Mouse (Mus musculus) forebrain, postnatal 0 days (tissue): ENCODE measurements around the gene Cherp. TPM values are rescaled to one million over a fixed set of nuclear protein-coding genes. Genes with fewer than 3 reads are reported as not detected.

ENCODE experiments used
- ATAC-seq: fragments of 200-750 bp; cut with Nextera tagmentation; 2 replicates; pipeline ENCODE4 v1.8.0; 2017; ENCODE audit warnings: mild to moderate bottlenecking, moderate library complexity
- DNase-seq: peaks from one replicate; pipeline ENCODE4 v3.0.0-alpha.2; 2015
- H3K27ac ChIP-seq: fragments of 300-500 bp; sonication (generic); 2 replicates; pipeline ENCODE4 v1.5.1; 2014; ENCODE audit warnings: low read depth, mild to moderate bottlenecking, antibody characterized with exemption, low read length, moderate library complexity, mixed read lengths
- H3K27me3 ChIP-seq: fragments of 300-500 bp; sonication (generic); 2 replicates; pipeline ENCODE4 v1.6.1; 2014; ENCODE audit warnings: mild to moderate bottlenecking, low read length, mixed read lengths; ENCODE audit not compliant: insufficient read depth
- H3K36me3 ChIP-seq: fragments of 300-500 bp; sonication (generic); 2 replicates; pipeline ENCODE4 v1.6.1; 2014; ENCODE audit warnings: mild to moderate bottlenecking, moderate library complexity; ENCODE audit not compliant: insufficient read depth
- H3K4me1 ChIP-seq: fragments of 300-500 bp; sonication (generic); 2 replicates; pipeline ENCODE4 v1.6.1; 2014; ENCODE audit warnings: antibody characterized with exemption; ENCODE audit not compliant: insufficient read depth
- H3K4me2 ChIP-seq: fragments of 300-500 bp; sonication (generic); 2 replicates; pipeline ENCODE4 v1.6.1; 2014; ENCODE audit warnings: low read depth, mild to moderate bottlenecking, moderate library complexity
- H3K4me3 ChIP-seq: fragments of 300-500 bp; sonication (generic); 2 replicates; pipeline ENCODE4 v1.5.1; 2014; ENCODE audit warnings: low read depth, low read length, mixed read lengths
- H3K9ac ChIP-seq: fragments of 300-500 bp; sonication (generic); 2 replicates; pipeline ENCODE4 v1.6.1; 2014; ENCODE audit warnings: mild to moderate bottlenecking
- H3K9me3 ChIP-seq: fragments of 300-500 bp; sonication (generic); 2 replicates; pipeline ENCODE4 v1.6.1; 2016; ENCODE audit warnings: low read length
- CTCF ChIP-seq: sonication (generic); IDR thresholded peaks from 2 replicates; pipeline ENCODE4 v1.5.1; 2016; ENCODE audit warnings: antibody characterized with exemption, control low read depth, low read depth
- WGBS: fragments of 180-500 bp; shearing (Covaris S2); extraction: QIAGEN DNeasy Blood & Tissue Kit; methylation state at CpG from one replicate; pipeline ENCODE4 v1.1.7; 2014; 5-methylcytosine and 5-hydroxymethylcytosine counted together
- polyA plus RNA-seq: library from polyadenylated mRNA; unstranded; fragments of >200 nt; fragmentation: Nextera tagmentation; extraction: Ambion mirVana; gene quantifications from 2 replicates; pipeline ENCODE4 v1.2.1, GENCODE M21; 2015
- total RNA-seq: library from RNA; depleted of rRNA; stranded (reverse); fragments of >200 nt; gene quantifications from 2 replicates; pipeline ENCODE4 v1.2.3, GENCODE M21; 2014

The Cherp gene
- total and polyA plus RNA-seq, 2 experiments from 2014 or later = 29.8 to 43.7 TPM

GRCm38 (mm10) chr8:72429676-72430075, 45.4 kb downstream of the Cherp start:
- H3K27me3 ChIP-seq = no peaks in the 10 kb centered on the region
- H3K4me2 ChIP-seq = no peak overlapping the region
- no peak overlapping the region for H3K27ac ChIP-seq
- TF ChIP-seq CTCF = peak; percentile 40
- no peaks in the 10 kb centered on the region for H3K36me3 ChIP-seq
- 53% methylated on average over 13 of the region's 13 CpGs for WGBS
- DNase-seq (no peak), ATAC-seq (no peak)
- no peak overlapping the region for H3K4me3 ChIP-seq
- H3K9ac ChIP-seq = no peak overlapping the region
- H3K4me1 ChIP-seq = no peaks in the 10 kb centered on the region
- H3K9me3 ChIP-seq = no peaks in the 10 kb centered on the region

GRCm38 (mm10) chr8:72422926-72423325, 52.1 kb downstream of the Cherp start:
- peak; percentile 24 for TF ChIP-seq CTCF
- Histone ChIP-seq H3K36me3 (no peaks in the 10 kb centered on the region), H3K9me3 (no peaks in the 10 kb centered on the region), H3K4me3 (no peak overlapping the region), H3K9ac (no peak overlapping the region), H3K4me1 (peaks cover 20% of the 10 kb centered on the region), H3K27me3 (no peaks in the 10 kb centered on the region), H3K4me2 (no peak overlapping the region), H3K27ac (no peak overlapping the region)
- ATAC-seq (no peak), DNase-seq (no peak)
- 65% methylated on average over 1 of the region's 1 CpGs for WGBS

- Histone ChIP-seq H3K27me3 (no peaks in the 10 kb centered on the region), H3K4me1 (peaks cover 20% of the 10 kb centered on the region), H3K9ac (peak within 1 kb of the TSS; percentile 86), H3K4me3 (peak within 1 kb of the TSS; percentile 87), H3K36me3 (no peaks in the 10 kb centered on the region), H3K27ac (peak within 1 kb of the TSS; percentile 87), H3K9me3 (no peaks in the 10 kb centered on the region), H3K4me2 (peak within 1 kb of the TSS; percentile 70)
- no peak for TF ChIP-seq CTCF
- WGBS = 2% methylated on average over 48 of the region's 48 CpGs
- DNase-seq = peak; percentile 98
- ATAC-seq = peak; percentile 98
These were observed 53.4 kb downstream of the Cherp start, which contains the start of gene Eps15l1 for GRCm38 (mm10) chr8:72421362-72422335. Eps15l1 (minus strand) TSS chr8:72421460.

GRCm38 (mm10) chr8:72420571-72421361, 54.3 kb downstream of the Cherp start:
- Histone ChIP-seq H3K36me3 (no peaks in the 10 kb centered on the region), H3K9me3 (no peaks in the 10 kb centered on the region), H3K4me3 (peak overlapping the region; percentile 87), H3K9ac (peak overlapping the region; percentile 86), H3K27ac (peak overlapping the region; percentile 87), H3K4me1 (peaks cover 20% of the 10 kb centered on the region), H3K27me3 (no peaks in the 10 kb centered on the region), H3K4me2 (peak overlapping the region; percentile 70)
- WGBS = under 1% methylated on average over 73 of the region's 73 CpGs
- peak; percentile 38 for TF ChIP-seq CTCF
- DNase-seq (peak; percentile 60), ATAC-seq (peak; percentile 33)

- H3K9me3 ChIP-seq = no peaks in the 10 kb centered on the region
- ATAC-seq (no peak), DNase-seq (no peak)
- H3K36me3 ChIP-seq = peaks cover 4% of the 10 kb centered on the region; the same call in 1 of the 2 replicates
- H3K9ac ChIP-seq = no peak overlapping the region
- H3K4me1 ChIP-seq = peaks cover 20% of the 10 kb centered on the region
- no peaks in the 10 kb centered on the region for H3K27me3 ChIP-seq
- no peak overlapping the region for H3K4me3 ChIP-seq
- TF ChIP-seq CTCF = no peak
- WGBS = 94% methylated on average over 4 of the region's 4 CpGs
- no peak overlapping the region for H3K4me2 ChIP-seq
- H3K27ac ChIP-seq = no peak overlapping the region
These were observed 57.0 kb downstream of the Cherp start for GRCm38 (mm10) chr8:72418073-72418472.

- Histone ChIP-seq H3K4me2 (no peak overlapping the region), H3K9ac (no peak overlapping the region), H3K27ac (no peak overlapping the region), H3K27me3 (no peaks in the 10 kb centered on the region), H3K4me3 (no peak overlapping the region), H3K36me3 (peaks cover 8% of the 10 kb centered on the region), H3K9me3 (no peaks in the 10 kb centered on the region), H3K4me1 (peaks cover 16% of the 10 kb centered on the region)
- 77% methylated on average over 2 of the region's 2 CpGs for WGBS
- no peak for TF ChIP-seq CTCF
- ATAC-seq (no peak), DNase-seq (no peak)
These were observed 59.8 kb downstream of the Cherp start for GRCm38 (mm10) chr8:72415252-72415651.
